Mouse (Mus musculus): Measurements from ENCODE around the gene Ptprr.

Ptprr gene

DNA sequence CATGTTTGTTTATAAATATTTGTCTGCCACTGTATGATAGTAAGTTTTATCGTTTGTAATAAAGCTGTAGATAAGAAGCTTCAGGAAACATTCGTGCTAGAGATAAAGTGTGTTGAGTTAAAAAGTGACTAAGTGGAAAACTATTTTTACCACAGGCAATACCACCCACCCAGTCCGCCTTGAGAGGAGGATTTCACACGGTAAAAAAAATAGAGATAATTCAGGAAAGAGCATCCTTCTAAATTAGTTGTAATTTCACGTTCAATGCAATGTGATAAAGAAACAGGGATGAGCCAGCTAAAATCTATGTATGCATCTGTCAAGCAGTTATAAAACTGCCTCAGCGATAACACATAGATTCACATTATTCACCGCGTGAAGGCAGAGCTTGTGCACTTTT is 99.0 kb downstream of the Ptprr start:
- DNase-seq, result no peak

DNA sequence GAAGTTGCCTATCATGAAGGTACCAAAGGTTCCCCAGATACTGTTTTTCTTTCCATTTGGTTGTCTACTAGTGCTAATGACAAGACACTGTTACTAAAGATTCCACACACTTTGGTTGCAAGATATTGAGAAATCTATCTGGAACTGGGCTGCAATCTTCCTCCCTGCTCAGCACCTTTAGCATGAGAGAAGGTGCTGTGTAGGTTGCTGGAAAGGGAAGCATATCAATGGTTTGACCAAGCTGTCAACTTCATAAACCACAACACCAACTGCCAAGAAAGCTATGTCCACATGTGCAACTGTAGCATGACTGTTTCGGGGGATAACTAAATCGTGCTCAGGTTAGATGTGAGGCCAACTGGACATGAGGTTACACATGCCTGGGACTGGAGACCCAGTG is 103.5 kb downstream of the Ptprr start:
- DNase-seq, result no peak

DNA sequence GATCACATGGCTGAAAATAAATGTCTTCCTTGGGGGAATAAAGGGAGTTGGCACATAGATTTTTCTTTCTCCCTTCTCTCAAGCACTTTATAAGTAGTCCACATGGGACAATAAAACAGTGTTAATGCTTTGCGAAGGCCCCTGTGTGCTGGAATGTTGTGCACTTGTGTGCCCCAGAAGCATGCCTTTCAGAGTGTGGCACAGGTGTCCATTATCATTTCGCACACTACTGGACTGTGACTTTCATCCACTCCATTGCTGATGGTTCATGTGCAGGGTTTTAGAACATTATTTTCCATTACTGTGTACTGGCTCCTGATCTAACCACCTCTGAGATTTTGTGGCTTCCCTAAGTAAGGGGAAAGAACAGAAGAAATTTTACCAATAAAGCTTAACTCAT is 105.8 kb downstream of the Ptprr start:
- no peak for DNase-seq

- no peak for DNase-seq
These were observed 107.4 kb downstream of the Ptprr start for GRCm38 (mm10) chr10:116125364-116125763.

DNA sequence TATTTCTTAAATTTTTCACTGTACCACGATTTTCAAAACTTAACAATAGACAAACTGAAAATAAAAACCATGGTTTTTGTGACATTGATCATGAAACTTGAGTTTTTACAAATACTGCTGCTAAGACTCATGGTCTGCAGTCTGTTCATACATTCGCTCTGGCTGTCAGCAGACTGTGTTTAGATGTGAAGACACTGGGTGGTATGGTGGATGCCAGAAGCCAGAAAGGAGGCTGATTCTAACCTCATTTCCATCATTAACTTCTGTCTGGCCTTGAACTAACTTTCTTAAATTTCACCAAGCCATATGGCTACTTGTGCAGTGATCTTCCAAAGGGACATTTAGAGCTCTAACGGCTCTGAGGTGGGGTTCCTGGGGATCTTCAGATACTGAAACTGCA is 112.4 kb downstream of the Ptprr start:
- DNase-seq, result no peak

GRCm38 (mm10) chr10:116131223-116131622 is 113.2 kb downstream of the Ptprr start:
- no peak for DNase-seq

GRCm38 (mm10) chr10:116132233-116132632 is 114.2 kb downstream of the Ptprr start:
- DNase-seq, result no peak

- DNase-seq, result no peak
These were observed 117.2 kb downstream of the Ptprr start for GRCm38 (mm10) chr10:116135187-116135586.

DNA sequence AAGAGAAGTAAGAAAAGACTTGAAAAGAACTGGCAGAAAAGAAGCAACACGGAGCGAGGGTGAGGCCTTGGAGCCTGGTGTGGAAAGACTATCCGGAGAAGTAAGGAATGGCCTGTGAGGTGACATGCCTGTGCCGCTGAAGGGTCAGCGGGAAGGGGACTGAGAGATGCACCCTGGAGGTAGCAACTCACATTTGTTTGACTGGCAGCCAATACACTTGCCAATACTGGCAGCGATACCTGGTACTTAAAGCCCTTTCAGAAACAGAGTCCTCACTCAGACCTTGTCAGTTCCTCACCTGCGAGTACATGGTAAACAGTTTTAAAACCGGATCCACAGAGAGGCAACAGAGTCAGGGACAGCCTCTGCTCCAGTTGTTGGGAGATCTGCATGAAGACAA is 122.2 kb downstream of the Ptprr start:
- no peak for DNase-seq

GRCm38 (mm10) chr10:116143684-116144083 is 125.7 kb downstream of the Ptprr start:
- DNase-seq, result no peak

DNA sequence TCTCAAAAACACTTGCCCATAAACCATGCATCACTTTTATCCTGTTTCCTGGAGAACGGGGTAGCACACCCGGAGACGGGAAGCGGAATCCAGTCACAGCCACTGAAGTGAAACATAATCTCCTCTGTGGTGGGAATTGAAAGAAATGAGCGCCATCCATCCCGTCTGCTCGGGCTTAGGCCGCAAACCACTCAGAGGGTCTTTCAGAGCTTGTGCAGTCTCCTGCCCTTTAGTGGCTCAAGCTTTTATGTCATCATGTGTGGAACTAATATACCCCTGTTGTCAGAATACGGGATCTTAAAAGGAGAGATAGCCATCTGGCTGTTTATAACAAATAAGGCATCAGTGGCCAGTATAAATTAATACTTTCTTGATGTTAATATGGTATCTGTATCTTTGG is 128.1 kb downstream of the Ptprr start:
- no peak for DNase-seq

DNA sequence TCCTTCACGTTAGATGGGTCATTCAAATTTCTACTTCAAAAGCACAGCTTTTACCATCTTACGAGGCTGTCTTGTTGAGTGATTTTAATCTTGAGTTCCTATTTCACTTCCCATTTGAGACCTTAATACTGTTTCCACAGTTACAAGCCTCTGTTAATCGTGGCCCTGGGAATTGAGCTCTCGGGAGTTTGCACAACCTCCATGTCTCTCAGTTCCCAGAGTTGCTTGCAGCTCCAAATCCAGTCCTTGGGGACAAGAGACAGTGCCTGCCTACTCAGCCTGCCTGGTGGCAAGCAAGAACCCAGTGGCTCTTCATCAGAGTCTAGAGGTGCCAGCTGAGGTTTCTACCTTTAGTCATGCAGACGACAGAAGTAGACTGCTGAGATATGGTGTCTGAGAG is 136.7 kb downstream of the Ptprr start:
- no peak for DNase-seq

DNA sequence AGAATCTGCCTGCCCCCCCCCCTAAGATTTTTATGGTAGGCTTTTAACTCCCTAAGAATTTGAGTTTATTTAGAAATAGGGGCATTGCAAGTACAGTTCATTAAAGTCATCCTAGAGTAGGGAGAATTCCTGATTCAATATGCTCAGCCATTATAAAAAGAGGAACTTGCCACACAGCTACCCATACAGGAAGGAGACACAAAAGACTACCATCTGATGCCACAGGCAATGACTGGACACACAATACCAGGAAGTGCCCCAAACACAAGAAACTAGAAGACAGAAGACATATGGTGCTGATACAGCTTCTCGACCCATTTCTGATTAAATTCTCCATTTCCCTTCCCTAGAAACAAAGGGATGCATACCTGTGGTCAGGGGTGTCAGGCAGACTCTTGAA is 138.7 kb downstream of the Ptprr start:
- DNase-seq, result no peak

DNA sequence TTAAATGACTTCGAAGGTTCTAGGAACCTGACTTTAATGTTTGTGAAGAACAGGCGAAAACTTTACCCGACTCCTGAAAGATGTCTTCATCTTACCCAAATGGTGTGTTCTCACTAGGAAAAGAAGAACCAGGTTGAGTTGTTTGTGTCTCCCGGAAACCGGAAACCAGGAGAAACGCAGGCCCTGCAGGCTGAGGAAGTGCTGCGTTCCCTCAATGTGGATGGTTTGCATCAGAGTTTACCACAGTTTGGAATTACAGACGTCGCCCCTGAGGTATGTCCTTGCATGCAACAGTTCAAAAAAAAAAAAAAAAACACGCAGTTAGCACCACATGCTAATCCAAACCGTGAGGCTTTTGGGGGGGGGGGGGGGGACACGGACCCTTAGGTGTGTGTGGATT is 144.3 kb downstream of the Ptprr start:
- no peak for DNase-seq

DNA sequence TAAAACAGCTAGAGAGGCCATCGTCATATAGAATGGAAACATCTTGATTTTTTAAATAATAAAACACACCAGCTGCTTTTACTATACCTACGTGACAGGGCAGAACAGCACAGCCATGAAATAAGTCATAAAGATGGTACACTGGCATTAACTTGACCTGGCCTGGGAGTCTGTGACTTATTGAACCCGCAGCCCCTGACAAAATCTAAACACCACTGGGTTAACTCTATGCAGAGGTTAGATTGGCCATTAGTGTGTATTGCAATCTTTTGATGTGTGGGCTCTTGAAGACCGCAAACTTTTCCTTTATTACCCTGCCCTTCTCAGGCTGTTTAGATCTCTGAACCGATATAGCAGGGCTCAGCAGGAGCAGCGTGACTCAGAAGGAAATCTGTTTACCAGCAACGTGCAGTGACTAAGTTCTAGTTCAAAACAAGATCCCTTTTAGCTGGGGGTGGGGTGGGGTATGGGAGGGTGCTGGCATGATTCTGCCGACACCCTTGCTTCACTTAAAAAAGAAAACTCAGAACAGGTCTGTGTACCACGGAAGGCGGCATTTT is 157.4 kb downstream of the Ptprr start:
- no peak for DNase-seq

- no peak for DNase-seq
These were observed 159.6 kb downstream of the Ptprr start for GRCm38 (mm10) chr10:116177390-116178179.

GRCm38 (mm10) chr10:116181235-116181634 is 163.2 kb downstream of the Ptprr start:
- no peak for DNase-seq

- no peak for DNase-seq
These were observed 164.2 kb downstream of the Ptprr start for GRCm38 (mm10) chr10:116182221-116182620.

- no peak for DNase-seq
These were observed 165.2 kb downstream of the Ptprr start for GRCm38 (mm10) chr10:116183258-116183657.

DNA sequence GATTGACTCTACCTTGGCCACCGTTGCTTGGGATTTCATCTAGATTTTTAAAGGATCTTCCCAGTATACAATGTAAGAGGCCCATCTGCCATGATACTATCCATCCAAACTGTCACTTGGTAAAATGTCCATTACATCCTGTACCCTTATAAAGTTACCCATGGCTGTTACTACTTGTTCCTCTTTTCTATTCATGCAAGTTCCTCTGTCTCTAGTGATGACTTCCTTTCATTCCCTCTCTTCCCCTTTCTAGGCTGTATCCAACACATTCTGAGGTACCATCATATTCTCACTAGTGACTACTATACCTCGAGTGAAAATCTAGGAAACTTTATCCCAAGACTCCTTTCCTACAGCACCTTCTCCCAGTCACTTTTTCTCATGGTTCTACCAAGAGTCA is 173.7 kb downstream of the Ptprr start:
- DNase-seq, result no peak

DNA sequence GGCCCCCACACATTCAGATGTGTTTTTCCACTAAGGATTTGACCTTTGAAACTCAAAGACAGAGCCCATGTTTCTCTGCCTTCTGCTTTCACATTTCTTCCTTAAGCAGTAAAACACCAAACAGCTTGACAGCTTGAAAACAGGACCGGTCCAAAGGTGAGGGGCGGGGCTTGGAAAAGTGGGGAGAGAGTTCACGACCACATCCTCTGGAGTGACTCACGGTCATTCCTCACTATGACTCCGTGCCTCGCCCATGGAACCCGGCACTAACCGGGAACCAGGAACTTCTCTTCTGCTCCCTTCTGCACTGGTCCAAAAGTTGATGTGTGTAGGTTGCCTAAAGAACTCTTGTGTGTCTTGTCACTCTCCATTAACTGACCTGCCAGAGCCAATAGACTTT is 174.3 kb downstream of the Ptprr start:
- DNase-seq, result no peak

DNA sequence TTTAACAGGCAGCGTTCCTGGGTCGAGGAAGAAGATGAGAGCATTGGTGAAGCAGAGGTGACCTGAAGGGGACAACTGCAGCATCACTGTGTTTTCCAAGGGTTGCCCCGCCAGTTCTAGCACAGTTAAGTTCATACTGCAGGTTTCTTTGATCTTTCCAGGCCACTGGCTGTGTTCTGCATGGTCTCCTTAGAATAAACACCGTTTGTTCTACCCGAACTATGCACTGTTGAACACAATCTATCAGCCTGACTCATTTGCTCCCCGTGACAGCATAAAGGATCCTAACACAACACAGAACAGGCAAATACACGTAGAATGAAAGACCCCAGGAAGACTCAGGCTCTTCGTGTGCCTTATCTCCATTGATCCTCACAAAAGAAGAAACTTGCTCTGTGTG is 176.4 kb downstream of the Ptprr start:
- DNase-seq, result no peak

DNA sequence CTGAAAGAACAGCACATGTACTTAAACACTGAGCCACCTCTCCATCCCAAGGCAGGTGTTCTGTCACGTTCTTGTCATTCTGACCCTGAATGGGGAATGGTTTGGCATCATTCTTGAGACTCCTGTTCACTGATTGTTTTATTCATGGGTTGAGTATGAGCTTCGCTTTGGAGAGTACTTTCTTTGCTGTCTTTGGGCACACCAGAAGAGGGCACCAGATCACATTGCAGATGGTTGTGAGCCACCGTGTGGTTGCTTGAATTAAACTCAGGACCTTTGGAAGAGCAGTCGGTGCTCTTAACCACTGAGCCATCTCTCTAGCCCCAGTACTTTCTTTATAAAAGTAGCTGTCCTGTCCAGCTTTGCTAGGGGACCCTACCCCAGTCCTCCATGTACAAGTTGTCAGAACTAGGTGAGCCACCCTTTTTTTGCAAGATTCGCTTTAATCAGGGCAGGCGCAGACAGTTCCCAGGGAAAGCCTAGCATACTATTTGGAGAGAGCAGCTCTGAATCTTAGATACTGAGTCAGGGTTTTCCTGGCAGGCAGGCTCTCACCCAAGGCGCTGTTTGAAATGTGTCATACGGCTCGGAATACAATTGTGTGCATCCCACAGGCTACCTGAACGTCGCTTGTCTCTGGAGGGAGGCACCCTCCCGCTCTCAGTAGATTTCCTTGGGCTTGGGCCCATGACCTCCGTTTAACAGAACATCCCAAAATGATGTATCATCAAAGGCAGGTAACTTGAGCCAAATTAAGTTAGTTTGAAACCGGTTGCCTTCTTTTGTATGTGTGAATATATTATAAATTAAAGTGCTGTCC is 178.8 kb downstream of the Ptprr start:
- no peak for DNase-seq

DNA sequence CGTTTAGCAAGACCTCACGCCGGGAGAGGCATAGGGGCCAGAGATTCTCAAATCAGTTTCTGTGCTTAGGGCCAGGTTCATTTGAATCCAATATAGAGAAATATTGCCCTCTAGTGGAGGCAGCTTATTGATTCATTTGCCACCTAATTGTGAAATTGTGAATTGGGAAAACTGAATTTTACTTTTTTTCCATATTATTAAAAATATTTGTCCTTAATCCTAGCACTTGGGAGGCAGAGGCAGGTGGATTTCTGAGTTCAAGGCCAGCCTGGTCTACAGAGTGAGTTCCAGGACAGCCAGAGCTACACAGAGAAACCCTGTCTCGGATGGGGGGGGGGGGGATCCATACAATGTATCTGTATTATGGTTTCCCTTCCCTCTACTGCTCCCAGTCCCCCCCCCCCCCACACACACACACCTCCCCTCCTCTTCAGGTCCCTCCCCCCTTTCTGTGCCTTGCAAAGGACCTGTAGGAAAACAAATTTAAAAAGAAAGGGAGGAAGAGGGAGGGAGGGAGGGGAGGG is 179.5 kb downstream of the Ptprr start:
- DNase-seq, result no peak
